Mouse (Mus musculus) heart, embryonic 14.5 days (tissue): Measurements from ENCODE around the gene Cmip. TPM values are rescaled to one million over a fixed set of nuclear protein-coding genes. Genes with fewer than 3 reads are reported as not detected.

ENCODE experiments used
- ATAC-seq: fragments of 200-750 bp; cut with Nextera tagmentation; 2 replicates; pipeline ENCODE4 v1.8.0; 2017; ENCODE audit warnings: low read depth, moderate TSS enrichment; ENCODE audit not compliant: insufficient number of reproducible peaks, insufficient read depth, low FRiP score
- H3K27ac ChIP-seq, 2 experiments: fragments of 200-500 bp in 1 of 2; fragments of 300-500 bp in 1 of 2; sonication (generic) in 1 of 2; replicated peaks in 1 of 2; 2 replicates each; pipeline ENCODE4 v1.5.1; 2012 to 2014; ENCODE audit warnings: low read depth in 2 of 2, low read length in 2 of 2, control low read depth in 1 of 2, mild to moderate bottlenecking in 1 of 2, mixed read lengths in 1 of 2; ENCODE audit not compliant: control insufficient read depth in 1 of 2, insufficient read depth in 1 of 2
- H3K27me3 ChIP-seq: fragments of 300-500 bp; sonication (generic); 2 replicates; pipeline ENCODE4 v1.6.1; 2014; ENCODE audit warnings: mild to moderate bottlenecking, low read length, control low read depth; ENCODE audit not compliant: control insufficient read depth, insufficient read depth
- H3K36me3 ChIP-seq: fragments of 300-500 bp; sonication (generic); 2 replicates; pipeline ENCODE4 v1.6.1; 2014; ENCODE audit warnings: mild to moderate bottlenecking, control low read depth, low read length, mixed read lengths; ENCODE audit not compliant: control insufficient read depth, insufficient read depth
- H3K4me1 ChIP-seq, 2 experiments: fragments of 200-500 bp in 1 of 2; fragments of 300-500 bp in 1 of 2; sonication (generic) in 1 of 2; 2 replicates each; pipeline ENCODE4 v1.6.1; 2012 to 2014; ENCODE audit warnings: low read length in 2 of 2, control low read depth in 1 of 2, mixed read lengths in 1 of 2; ENCODE audit not compliant: control insufficient read depth in 2 of 2, insufficient read depth in 2 of 2
- H3K4me2 ChIP-seq: fragments of 300-500 bp; sonication (generic); 2 replicates; pipeline ENCODE4 v1.6.1; 2014; ENCODE audit warnings: mild to moderate bottlenecking, low read length
- H3K4me3 ChIP-seq, 2 experiments: fragments of 200-500 bp in 1 of 2; fragments of 300-500 bp in 1 of 2; sonication (generic) in 1 of 2; 2 replicates each; pipeline ENCODE4 v1.5.1; 2012 to 2014; ENCODE audit warnings: low read length in 2 of 2, mild to moderate bottlenecking in 2 of 2, control low read depth in 1 of 2, low read depth in 1 of 2, moderate library complexity in 1 of 2; ENCODE audit not compliant: control insufficient read depth in 1 of 2, insufficient read depth in 1 of 2
- H3K9ac ChIP-seq: fragments of 300-500 bp; sonication (generic); 2 replicates; pipeline ENCODE4 v1.6.1; 2014; ENCODE audit warnings: mild to moderate bottlenecking, low read length
- H3K9me3 ChIP-seq: fragments of 300-500 bp; sonication (generic); 2 replicates; pipeline ENCODE4 v1.6.1; 2016; ENCODE audit warnings: low read length, control low read depth; ENCODE audit not compliant: control insufficient read depth
- WGBS: fragments of 180-500 bp; shearing (Covaris S2); extraction: QIAGEN DNeasy Blood & Tissue Kit; methylation state at CpG from one replicate; pipeline ENCODE4 v1.1.7; 2014; 5-methylcytosine and 5-hydroxymethylcytosine counted together
- polyA plus RNA-seq: library from polyadenylated mRNA; unstranded; fragments of >200 nt; fragmentation: Nextera tagmentation; extraction: Ambion mirVana; gene quantifications from 2 replicates; pipeline ENCODE4 v1.2.1, GENCODE M21; 2014

Cmip gene
- polyA plus RNA-seq, 1 experiment from 2014 or later = 13.3 TPM

GRCm38 (mm10) chr8:117352098-117352497, 95.2 kb downstream of the Cmip start:
- Histone ChIP-seq H3K36me3 (no peaks in the 10 kb centered on the region), H3K9me3 (no peaks in the 10 kb centered on the region), H3K4me2 (no peak overlapping the region), H3K27me3 (no peaks in the 10 kb centered on the region), H3K4me1 (peaks cover 0 to 5% of the 10 kb centered on the region in 2 experiments; a peak in 2 of 4 replicates), H3K27ac (no peak overlapping the region), H3K9ac (no peak overlapping the region), H3K4me3 (no peak overlapping the region)
- ATAC-seq = no peak
- WGBS = 63% methylated on average over 4 of the region's 4 CpGs

DNA sequence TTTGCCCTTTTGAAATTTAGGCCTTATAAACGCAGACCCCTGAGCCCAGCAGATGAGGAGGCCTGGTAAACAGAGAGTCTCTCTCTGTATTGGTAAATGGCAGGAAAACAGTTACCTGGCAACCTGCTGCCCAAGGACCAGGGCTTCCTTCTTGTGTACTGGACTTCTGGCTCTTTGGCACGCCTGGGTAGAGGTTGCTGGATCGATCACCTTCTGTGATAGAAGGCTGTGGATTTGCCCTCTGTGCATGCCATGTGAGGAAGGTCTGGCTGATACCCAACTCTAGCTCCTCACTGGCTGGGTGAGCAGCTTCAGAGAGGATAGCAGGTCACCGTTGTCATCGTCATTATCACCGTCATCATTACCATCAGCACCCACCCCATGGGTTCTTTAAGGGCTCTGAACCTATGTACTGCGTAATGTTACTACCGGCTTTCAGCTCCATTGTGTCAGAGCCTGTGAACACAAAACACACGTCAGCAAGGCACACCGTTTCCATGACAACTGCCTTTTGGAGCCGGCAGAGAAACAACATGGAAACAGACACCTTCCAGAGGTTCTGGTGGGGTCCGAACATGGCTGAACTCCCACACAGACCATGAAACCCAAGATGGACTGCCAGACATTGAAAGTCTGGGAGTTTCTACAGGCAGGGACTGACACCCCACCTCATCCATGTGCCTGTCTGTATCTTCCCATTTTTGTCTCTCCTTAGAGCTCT, 98.4 kb downstream of the Cmip start:
- H3K27ac ChIP-seq = no peak overlapping the region
- no peak overlapping the region for H3K4me3 ChIP-seq
- no peaks in the 10 kb centered on the region for H3K9me3 ChIP-seq
- H3K36me3 ChIP-seq = no peaks in the 10 kb centered on the region
- no peaks in the 10 kb centered on the region for H3K27me3 ChIP-seq
- ATAC-seq = no peak
- no peak overlapping the region for H3K9ac ChIP-seq
- WGBS = 78% methylated on average over 12 of the region's 12 CpGs
- peaks cover 5 to 11% of the 10 kb centered on the region in 2 experiments; a peak in 3 of 4 replicates for H3K4me1 ChIP-seq
- H3K4me2 ChIP-seq = no peak overlapping the region

- ATAC-seq = no peak
- no peaks in the 10 kb centered on the region for H3K9me3 ChIP-seq
- no peaks in the 10 kb centered on the region for H3K27me3 ChIP-seq
- H3K36me3 ChIP-seq = no peaks in the 10 kb centered on the region
- H3K27ac ChIP-seq = no peak overlapping the region
- no peak overlapping the region for H3K9ac ChIP-seq
- peaks cover 5 to 13% of the 10 kb centered on the region in 2 experiments; a peak in 3 of 4 replicates for H3K4me1 ChIP-seq
- no peak overlapping the region for H3K4me2 ChIP-seq
- no peak overlapping the region for H3K4me3 ChIP-seq
- 73% methylated on average over 13 of the region's 13 CpGs for WGBS
Measured at GRCm38 (mm10) chr8:117356109-117356672, 99.3 kb downstream of the Cmip start.

GRCm38 (mm10) chr8:117357491-117358467, 100.9 kb downstream of the Cmip start:
- Histone ChIP-seq H3K9ac (no peak overlapping the region), H3K4me1 (peaks cover 10 to 16% of the 10 kb centered on the region in 2 experiments), H3K4me2 (no peak overlapping the region), H3K36me3 (no peaks in the 10 kb centered on the region), H3K4me3 (no peak overlapping the region), H3K27me3 (no peaks in the 10 kb centered on the region), H3K27ac (no peak overlapping the region), H3K9me3 (no peaks in the 10 kb centered on the region)
- ATAC-seq = no peak
- WGBS = 82% methylated on average over 16 of the region's 16 CpGs

- Histone ChIP-seq H3K27ac (no peak overlapping the region), H3K4me2 (no peak overlapping the region), H3K27me3 (no peaks in the 10 kb centered on the region), H3K9ac (no peak overlapping the region), H3K4me3 (no peak overlapping the region), H3K4me1 (peaks cover 23 to 27% of the 10 kb centered on the region in 2 experiments), H3K36me3 (no peaks in the 10 kb centered on the region), H3K9me3 (no peaks in the 10 kb centered on the region)
- 81% methylated on average over 3 of the region's 3 CpGs for WGBS
- ATAC-seq = no peak
Measured at GRCm38 (mm10) chr8:117360172-117360930, 103.5 kb downstream of the Cmip start.

DNA sequence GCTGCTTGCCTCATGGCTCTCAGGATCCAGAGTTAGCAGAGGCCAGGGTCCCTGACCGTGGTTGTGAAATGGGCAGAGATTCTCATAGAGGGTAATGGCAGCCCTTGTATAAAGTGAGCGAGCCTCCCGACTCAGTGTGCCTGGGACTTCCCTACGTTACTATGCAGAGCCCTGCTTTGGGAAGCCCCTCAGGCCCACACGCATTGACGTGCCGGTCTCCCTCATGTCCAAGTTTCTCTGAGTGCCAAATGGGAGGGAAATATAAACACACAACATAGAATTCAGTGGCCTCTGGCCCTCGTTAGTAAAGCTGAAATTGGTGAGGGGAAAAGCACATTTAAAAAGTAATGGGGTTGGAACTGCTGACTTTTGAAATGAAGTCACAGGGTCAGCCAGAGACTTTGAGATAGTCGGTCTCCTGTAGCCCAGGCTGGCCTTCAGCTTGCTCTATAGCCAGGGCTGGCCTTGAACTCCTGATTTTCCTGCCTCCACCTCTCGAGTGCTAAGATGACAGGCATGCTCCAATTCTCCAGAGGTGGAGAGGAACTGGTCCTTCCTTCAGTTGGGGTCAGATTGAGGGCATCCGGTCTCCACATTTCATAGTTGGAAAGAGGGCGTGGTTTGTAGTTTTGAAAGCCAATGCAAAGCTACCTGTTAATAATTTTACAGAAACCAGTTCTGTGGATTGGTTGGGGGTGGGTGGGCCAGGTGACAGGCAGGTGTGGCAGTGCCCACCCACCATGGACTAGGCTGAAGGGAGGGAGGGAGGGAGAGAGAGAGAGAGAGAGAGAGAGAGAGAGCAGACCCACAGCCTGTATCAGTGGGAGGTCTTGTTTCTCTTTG, 105.0 kb downstream of the Cmip start:
- Histone ChIP-seq H3K27me3 (no peaks in the 10 kb centered on the region), H3K9ac (no peak overlapping the region), H3K4me1 (peaks cover 23 to 27% of the 10 kb centered on the region in 2 experiments), H3K4me2 (no peak overlapping the region), H3K36me3 (no peaks in the 10 kb centered on the region), H3K27ac (no peak overlapping the region), H3K4me3 (no peak overlapping the region), H3K9me3 (no peaks in the 10 kb centered on the region)
- WGBS = 76% methylated on average over 12 of the region's 12 CpGs
- no peak for ATAC-seq
